Mouse (Mus musculus): ENCODE results near the gene Prim2. TPM values are rescaled to one million over a fixed set of nuclear protein-coding genes. Genes with fewer than 3 reads are reported as not detected.

The Prim2 gene
- polyA plus RNA-seq (2012; rRNA removed), result 33.6 and 40.0 TPM in 2 replicates

DNA sequence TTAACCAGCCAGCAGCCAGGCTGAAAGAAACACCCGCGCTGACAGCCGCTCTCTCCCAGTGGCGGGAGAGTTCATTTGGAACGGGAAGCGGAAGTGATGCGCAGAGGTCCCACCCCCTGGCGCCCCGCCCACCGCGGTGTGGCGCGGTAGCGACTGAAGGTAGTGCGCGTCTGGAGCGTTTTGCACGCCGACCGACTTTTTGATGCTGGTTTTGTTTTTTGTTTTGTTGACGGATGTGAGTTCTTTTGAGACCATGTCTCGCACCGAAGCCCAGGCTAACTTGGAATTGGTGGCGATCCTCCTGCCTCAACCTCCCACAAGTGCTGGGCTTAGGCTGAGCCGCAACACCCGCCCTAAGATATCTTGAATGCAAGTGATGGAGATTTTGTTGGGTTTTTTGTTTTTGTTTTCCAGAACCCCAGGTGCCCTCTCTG, at the start of gene Prim2:
Gene Prim2, minus strand, starts transcription at position 88 of the 434 bp plus-strand sequence.

Other genes with a start within 250 kb of the Prim2 start
- gene Rab23, start 50.1 kb upstream of the Prim2 start, polyA plus RNA-seq (2012; rRNA removed), result 2.1 and 3.3 TPM in 2 replicates
- gene Bag2, start 88.0 kb upstream of the Prim2 start, polyA plus RNA-seq (2012; rRNA removed), result 27.1 and 31.9 TPM in 2 replicates
- gene Zfp451, start 144.8 kb upstream of the Prim2 start, polyA plus RNA-seq (2012; rRNA removed), result 5.8 and 6.8 TPM in 2 replicates
- gene Bend6, start 238.0 kb upstream of the Prim2 start, polyA plus RNA-seq (2012; rRNA removed), result 0.56 and 0.57 TPM in 2 replicates
- gene Dst, start 238.4 kb upstream of the Prim2 start, polyA plus RNA-seq (2012; rRNA removed), result 5.4 and 5.7 TPM in 2 replicates

Measured in liver, embryonic 14 days (tissue).